Mouse (Mus musculus) gastrocnemius, postnatal 10 days (tissue): ENCODE results near the gene Ano6. TPM values are rescaled to one million over a fixed set of nuclear protein-coding genes. Genes with fewer than 3 reads are reported as not detected.

ENCODE experiments used
- DNase-seq: peaks from one replicate; pipeline ENCODE4 v3.0.0; 2021; ENCODE audit warnings: mixed read lengths
- total RNA-seq, 2 experiments: library from RNA; stranded (reverse); gene quantifications; 2 replicates each; pipeline ENCODE4 v1.2.3; 2021

The Ano6 gene
- total RNA-seq, 2 experiments from 2014 or later, result 64.8 to 76.4 TPM

DNA sequence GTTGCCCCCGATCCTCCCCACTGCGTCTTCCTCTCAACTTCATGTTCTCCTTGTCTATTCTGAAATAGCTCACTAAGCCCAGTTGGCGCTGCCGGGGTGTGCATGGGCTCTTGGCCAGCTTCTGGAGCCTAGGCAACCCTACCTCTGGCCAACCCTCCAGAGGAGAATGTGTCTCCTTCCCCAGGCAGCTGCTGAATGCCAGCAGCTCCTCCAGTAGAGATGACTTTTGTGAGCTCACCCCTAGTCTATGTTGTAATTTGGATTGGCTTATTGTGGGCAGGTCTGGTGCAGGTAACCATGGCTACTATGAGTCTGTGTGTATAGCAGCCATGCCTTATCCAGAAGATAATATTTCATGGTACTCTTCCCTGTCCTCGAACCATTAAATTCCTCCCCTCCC is 141.7 kb downstream of the Ano6 start:
- peak; percentile 82 for DNase-seq

DNA sequence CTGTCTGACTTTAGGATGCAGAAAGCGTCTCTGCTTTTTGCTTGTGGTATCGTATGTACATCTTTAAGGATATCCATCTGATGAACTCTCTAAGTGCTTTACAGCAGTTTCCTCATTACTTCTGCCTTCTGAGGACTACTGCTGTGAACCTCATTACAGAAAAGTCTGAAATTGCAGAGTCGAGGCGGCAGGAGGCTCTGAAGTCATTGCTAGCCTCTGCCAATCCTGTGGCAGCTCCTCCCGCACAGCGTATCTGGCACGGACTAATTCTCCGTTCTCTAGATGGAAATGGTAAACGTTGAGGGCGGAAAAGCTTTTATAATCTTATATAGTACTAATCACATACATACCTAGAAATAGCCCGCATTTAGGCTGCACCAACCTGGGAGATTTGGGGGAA is 144.5 kb downstream of the Ano6 start:
- no peak for DNase-seq

DNA sequence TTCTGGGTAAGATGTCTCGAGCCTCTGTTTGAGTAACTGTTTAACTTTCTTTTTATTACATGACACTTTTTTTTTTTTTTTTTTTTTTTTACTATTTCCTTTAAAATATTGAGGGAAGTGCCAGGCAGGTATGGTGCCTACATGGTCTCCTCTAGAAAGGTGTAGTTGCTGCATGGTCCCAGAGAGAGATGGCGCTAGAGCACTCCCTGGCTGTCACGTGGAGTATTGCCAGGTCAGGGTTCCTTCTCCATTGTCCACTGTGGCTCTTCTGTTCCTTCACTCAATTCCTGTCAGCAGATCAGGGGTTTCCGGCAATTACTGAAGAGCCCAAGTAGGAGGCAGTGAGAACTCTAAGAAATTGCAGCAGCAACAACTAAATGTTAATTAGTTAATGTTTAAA is 152.8 kb downstream of the Ano6 start:
- DNase-seq, result no peak

DNA sequence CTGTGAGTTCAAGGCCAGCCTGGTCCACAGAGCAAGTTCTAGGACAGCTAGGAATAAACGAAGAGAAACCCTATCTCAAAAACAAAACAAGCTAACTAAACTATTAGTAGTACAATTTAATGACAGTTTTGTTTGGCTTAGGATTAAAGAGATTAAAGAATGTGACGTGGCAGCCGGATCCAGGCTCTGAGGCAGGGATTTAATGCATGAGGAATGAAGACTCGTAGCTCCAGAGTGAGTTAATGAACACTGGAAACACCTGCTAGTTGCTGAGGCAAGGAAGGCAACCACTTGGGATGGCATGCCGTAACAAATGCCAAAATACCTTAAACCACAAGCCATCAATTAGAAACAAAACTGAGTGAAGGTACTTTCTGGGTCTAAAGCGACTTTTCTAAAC is 153.7 kb downstream of the Ano6 start:
- DNase-seq, result no peak

DNA sequence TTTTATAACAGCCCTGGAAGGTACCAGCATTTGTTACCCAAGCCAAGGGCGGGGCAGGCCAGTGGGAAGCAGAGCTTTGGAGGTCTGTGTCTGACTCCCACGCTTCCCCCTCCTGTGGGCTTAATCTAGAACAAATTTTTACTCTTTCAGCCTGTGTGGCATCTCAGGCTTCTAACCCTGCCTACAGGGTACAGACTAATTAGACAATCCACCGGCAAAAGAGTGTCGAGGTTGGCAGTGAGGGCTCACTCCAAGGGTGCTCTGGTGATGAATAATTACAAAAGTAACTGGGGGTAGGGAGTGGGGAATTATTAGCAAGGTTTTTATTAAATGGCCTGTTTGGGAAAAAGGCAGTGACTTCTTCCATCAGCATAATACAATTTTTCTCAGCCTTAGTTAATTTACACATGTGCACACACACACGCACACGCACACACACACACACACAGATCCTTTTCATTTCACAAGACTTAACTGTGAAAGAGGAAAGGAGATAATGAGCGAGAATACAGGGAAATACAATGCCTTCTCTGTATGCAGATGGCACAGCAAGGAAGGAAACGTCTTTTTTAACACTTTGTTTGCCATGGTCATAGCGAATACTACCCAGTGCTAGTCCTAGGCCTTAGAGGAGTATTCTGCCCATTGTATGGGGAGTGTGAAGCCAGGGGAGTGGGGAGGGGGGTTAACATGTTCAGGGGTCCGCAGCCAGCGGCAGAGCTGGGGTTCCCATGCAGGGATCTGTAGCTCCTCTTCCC is 155.5 kb downstream of the Ano6 start:
- DNase-seq, result no peak

DNA sequence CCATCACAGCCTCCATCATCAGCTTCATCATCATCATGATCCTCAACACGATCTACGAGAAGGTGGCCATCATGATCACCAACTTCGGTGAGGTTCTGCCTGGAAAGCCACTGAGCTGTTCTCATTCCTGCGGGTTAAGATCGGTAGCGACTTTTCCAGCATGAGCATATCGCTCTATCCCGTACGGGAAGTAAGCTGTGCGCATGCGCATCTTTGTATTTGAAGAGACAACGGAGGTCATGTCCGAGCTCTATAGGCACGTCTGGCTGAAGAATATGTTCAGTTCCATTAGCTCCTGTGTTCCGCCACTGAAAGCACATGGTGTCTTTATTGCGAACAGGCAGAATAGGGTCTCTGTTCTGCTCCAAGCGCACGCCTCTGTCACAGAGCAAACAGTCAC is 157.8 kb downstream of the Ano6 start:
- DNase-seq, result no peak

DNA sequence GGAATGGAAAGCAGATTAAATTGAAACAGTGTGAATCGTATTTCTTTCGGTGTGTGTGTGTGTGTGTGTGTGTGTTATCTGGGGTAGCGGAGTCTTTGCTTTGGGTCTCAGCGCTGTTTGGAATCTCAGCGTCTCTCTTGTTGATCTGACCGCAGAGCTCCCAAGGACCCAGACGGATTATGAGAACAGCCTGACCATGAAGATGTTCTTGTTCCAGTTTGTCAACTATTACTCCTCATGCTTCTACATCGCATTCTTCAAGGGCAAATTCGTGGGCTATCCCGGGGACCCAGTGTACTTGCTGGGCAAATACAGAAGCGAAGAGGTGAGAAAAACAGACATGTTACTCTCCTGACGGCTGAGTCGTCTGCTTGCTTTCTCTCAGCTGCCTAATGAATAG is 158.7 kb downstream of the Ano6 start:
- no peak for DNase-seq

DNA sequence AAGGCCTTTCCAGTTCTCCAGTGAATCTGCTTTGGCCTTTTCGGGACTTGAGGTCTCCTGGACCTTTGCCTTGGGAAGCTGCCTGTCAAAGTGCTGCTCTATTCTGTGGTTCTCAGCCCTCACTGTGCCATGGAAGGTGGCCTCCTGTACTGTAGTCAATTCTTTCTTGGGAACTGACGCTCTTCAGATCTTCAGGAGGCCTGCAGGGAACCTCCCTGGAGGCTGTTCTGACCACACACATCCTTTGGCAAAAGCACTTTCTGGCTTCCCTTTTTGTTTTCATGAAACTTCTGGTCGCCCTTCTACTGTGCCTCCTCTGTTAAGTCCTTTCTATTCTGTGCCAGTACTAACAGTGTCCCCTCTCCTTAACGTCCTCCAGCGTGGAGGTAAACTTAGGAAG is 160.9 kb downstream of the Ano6 start:
- DNase-seq, result no peak

DNA sequence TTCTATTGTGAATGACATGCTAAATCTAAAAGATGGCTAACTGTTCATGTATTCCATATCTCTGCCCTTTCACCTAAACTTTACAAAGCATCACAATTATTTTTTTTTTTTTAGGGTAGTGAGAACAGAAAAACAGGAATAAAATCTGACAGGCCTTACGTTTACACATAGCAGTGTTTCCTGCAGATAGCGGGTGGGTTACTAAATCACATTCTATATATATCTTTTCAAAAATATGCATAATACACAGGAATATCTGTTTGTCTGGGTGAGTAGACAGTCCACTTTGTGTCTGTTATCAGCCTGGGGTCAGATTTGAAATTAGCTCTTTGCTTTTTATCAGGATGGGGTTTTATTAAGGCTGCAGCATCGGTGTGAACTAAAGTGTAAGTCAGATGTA is 166.0 kb downstream of the Ano6 start:
- no peak for DNase-seq

DNA sequence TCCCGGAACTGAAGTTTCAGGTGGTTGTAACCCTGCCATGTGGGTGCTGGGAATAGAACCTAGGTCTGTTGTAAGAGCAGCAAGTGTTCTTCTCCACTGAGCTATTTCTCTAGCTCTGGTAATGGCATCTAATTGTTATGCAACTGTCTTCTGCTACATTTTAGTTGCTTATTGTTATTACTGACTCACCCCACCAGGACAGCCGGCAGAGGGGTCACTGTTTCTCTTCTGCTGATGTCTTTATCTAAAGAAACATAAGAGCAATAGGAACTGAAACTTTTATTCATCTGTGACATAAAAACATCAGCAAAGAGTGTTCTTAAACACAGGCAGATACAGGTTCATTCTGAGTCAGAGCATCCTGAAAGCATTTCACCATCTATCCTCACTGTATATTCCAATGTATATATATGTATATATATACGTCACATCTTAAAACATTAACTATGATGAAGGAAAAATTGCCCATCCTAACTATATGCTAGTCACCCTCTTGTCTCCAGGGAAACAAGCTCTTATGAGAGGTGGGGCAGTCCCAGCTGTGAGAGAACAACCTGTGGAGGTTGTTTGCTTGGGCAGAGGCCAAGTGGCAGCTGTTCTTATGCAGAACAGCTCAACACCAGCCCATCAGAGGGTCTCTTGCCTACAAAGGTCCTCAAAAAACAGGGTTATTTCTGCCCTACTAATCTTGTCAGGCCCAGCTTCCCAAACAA is 171.9 kb downstream of the Ano6 start:
- no peak for DNase-seq

DNA sequence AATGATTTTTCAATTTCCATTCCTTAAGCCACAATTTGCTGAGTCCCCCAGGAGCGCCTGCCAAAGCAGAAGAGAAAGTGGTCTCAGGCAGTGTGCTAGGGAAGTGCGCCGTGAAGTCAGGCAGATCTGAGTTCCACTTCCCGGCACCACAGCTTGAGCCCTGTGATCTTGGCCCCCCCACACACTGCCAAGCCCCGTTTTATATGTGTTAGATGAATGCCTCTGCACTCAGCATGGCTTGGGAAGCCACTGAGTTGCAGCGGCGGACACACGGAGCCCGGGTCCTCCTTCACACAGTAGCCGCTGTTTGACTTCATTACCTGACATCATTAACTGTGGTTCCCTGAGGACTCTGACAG is 172.5 kb downstream of the Ano6 start:
- no peak for DNase-seq

DNA sequence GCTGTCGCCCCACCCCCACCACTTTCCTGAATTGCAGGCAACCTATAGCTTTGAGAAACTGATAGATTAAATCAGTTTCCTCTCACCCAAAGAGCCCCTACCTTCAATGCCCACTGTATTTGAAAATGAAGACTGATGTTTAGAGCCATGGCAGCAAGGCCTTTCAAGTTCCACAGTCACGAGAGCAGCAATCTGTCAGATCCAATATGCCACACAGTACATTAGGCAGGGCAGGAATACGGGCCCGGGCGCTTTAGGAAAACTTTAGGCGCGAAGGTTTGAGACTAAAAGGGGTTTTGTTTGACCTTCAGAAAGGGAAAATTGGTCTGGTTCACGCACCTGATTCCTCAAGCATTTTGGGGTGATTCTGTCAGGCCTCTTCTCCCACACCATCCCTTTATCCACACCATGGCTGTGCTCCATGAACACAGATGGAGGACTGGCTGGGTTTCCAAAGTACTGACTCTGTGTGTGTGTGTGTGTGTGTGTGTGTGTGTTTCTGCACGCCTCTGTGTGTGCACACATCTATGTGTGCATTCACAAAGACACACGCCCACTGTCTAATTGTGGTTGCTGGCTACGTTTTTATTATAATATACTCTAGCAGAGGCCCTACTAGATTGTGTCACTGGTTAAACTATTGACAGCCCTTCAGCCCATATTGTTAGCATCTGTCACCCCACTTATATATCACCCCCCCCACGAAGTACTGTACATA is 173.0 kb downstream of the Ano6 start:
- no peak for DNase-seq

DNA sequence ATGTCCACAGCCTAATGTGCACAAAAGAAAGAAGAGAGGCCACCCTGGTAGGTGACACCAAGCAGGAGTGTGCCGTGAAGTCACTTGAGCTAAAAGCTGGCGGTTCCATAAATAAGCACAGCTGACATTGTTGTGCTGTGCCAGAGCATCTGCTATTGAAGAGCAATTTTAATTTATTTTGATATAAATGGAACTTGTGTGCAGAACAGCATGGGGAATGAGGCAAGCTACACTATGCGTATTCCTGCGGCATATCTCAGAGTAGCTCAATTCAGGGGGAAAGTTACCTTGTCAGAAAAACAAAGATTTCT is 173.6 kb downstream of the Ano6 start:
- DNase-seq, result no peak

DNA sequence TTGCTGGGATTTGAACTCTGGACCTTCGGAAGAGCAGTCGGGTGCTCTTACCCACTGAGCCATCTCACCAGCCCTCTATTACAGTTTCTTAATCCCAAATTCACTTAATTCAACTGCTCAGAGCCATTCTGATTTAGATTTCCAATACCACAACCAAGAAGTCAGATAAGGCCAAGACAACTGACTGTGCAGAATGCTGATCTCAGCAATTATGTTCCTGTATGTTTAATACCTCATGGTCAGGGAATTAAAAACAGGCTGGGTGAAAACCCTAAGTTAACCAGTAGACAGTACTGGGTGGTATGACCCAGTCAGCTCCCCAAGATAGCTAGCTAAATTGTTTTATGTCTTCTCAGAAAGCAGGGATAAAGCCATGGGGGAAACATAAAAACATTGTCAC is 176.3 kb downstream of the Ano6 start:
- no peak for DNase-seq

DNA sequence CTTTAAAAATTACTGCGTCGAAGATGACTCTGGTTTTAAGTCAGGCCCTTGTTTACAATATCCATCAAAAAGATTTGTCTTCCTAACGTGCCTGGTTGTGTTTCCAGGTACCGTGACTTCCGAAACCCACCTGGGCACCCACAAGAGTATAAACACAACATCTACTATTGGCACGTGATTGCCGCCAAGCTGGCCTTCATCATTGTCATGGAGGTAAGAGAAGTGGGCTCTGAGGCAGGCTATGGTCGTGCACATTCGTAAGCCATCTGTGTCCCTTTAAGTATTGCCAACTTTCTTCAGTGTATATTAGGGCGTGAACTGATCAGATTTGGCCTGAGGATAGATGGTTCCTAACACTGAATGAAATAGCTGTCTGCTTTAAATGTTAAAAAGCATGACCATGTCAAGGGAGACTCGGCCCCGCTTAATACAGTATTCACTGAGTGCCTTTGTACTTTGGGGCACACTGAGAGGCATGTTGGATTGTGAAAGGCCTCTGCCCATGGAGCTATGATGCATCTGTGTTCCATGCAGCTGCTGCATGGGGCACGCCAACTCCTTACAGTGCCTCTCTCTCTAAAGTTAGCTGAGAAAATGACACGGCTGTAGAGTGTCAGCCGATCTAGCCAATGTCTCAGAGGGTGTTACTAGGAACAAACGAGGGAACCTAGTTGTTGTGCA is 177.0 kb downstream of the Ano6 start:
- DNase-seq, result no peak

DNA sequence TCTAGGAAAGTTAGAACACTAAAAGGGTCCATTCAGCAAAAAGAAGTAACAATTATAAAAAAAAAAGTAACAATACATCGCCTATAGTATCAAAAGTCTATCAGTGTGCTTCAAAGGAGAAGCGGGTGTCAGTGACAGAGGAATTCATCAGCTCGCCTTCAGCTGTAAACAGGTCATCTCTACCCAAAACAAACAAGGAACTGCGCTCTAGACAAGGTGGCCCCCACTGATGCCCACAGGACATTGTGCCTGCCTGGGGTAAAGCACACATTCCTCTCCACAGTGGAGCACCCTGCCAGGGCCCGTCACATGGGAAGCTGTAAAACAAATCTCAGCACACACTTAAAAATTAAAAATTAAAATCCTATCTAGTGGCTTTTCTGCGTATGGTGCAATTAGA is 179.0 kb downstream of the Ano6 start:
- no peak for DNase-seq

DNA sequence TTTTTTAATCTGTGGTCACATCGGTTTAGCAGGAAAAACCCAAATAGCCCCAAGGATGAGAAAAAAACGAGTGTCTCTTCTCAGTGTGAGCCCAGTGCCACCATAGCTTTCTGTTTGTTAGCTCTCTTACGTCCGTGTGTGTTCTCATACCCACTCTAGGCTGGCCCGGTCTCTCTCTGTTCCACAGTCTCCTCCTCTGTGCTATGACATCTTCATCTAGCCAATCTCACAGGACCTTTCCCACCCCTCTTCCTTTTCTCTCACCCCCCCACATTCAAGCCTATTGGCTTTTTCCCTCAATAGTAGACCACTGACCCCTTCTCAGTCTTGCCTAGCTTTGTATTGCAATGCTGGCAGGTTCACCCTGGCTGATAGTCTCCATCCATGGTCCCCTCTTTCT is 179.5 kb downstream of the Ano6 start:
- DNase-seq, result no peak

DNA sequence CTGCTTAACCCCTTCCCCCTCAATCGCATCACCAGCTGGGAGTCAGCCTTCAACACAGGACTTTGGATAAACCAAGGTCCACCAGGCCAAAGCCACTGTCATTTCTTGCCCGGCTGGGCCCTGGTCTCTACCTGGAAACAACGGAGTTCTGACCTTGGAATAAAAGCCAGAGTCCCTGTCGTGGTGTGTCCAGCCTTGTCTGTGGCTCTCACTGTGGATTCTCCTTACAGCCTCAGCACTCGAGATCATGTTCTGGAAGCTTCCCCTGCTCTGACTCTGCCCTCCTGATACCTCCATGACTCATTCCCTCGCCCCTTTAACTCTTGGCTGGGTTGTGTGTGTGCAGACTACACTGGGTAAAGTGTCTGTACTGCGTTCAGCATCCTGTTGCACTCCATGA is 180.0 kb downstream of the Ano6 start:
- DNase-seq, result no peak

DNA sequence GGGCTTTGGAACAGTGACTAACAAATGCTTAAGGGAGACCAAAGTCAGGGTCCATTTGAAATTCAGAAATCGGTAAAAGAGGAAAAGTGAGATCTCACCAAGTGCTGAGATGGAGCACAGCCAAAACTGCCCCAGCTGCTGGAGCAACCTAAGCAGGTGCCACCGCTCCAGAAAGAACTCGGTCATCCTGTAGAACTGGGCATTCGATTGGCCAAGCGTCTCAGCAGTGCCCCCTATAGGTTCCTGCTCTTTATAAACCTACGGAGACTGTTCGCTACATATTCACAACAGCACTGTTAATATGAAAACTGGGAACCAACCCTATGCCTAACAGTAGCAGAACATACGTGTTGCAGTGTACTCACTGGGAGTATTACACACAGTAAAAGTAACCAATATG is 180.7 kb downstream of the Ano6 start:
- no peak for DNase-seq

DNA sequence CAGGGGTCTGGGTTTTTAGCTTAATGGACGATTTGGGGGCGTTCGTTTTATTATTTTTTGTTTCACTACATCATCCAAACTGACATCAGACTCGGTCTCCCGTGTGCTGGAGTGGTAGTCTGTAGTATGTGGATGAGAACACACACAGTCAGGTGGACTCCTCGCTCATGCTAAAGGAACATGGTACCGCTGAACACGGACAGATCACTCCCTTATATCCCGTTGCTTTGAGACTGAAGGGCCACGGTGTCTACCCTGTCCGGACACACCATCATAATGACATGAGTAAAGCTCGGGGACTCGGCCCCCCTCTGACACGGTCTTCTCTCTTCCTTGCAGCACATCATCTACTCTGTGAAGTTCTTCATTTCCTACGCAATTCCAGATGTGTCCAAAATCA is 181.5 kb downstream of the Ano6 start:
- no peak for DNase-seq

DNA sequence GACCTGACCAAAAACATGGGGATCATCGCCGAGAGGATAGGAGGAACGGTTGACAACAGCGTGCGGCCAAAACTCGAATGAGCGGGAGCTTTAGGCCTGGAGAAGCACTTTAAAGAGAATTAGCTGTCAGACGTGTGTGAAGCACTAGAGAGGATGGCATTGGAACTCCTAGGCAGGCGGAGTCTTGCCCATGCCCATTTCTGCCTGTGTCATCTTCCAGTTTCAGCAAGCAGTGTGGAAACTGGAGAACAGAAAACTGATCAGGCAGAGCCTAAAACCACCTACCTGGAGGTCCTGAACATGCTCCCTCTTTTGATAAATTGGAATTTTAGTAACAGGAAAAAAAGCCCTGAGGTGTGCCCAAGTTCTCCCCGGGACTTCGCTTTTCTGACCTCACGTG is 182.0 kb downstream of the Ano6 start:
- no peak for DNase-seq

DNA sequence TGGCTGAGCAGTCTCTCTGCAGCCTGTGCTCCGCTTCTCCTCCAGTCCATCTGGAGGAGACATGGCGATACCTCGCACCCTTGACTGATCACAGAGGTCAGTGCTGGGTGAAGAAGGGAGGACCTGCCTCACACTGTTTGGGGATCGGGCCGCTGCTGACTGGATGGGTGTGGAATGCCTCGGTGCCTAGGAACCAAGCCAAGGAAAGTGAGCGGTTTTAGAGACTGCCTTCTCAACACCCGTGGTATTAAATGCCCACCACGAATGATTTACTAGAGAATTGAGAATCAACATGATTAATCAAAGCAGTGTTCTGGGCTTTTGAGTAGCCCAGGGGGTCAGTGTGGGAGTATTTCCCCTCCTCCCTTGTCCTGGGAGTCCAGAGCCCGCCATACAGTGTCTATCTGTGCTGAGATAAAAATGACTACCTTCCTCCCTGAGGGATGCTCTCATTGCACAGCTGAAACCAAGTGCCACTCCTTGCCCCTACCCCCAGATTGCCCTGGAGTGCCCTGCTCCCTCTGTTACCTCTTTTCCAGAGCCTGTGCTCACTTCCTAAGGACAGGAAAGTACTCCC is 183.5 kb downstream of the Ano6 start:
- DNase-seq, result no peak
